Mouse (Mus musculus) kidney, adult 2 months (tissue): ENCODE measurements around the gene Smim27.

Experiments used
- CTCF ChIP-seq: fragments of 200-500 bp; conservative IDR thresholded peaks from 2 replicates; pipeline ENCODE4 v1.5.1; 2011; ENCODE audit warnings: low read depth, mild to moderate bottlenecking, control low read depth, low read length, moderate library complexity, mixed read lengths; ENCODE audit not compliant: insufficient read depth, insufficient read length
- POLR2A ChIP-seq: fragments of 200-500 bp; IDR thresholded peaks from one replicate; pipeline ENCODE4 v1.6.1; 2011; ENCODE audit warnings: low read depth, low read length, control low read depth

DNA sequence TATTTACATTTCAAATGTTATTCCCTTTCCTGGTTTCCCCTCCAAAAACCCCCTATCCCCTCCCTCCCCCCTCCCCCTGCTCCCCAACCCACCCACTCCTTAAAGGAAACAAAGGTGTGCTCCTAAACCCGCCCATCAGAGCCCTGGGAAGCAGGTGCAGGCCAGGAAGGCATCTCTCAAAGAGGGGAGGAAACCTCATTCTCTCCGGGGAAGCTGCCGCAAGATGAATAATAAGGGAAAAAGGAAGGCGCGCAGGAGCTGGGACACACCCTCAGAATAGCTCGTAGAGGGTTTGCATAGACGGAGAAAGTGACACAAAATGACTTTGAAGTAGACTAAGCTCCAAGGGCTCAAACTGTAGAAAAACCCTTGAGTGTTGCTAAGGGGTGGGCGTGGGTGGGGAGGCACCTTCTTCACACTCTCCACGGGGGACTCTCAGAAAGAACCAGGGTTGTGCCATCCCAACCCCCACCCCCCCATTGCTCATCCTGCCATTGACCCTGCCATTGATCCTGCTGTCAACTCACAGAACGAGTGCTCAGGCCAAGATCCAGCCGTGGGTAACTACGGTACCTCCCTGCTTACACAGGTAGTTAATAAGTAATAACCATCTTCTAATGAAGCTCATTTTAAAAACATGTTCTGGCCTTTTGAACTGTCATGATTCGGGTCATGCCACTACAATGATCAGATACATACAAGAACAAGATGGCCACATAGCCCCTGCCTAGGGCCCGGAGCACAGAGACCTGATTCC is 48.2 kb upstream of the Smim27 start:
- TF ChIP-seq POLR2A (no peak), CTCF (no peak)
